Comparison of ENCODE assay signal across 8 mouse cellular contexts in genomic region chr12:76196709-76197054, GRCm38 (mm10). TPM values are rescaled to one million over a fixed set of nuclear protein-coding genes. Genes with fewer than 3 reads are reported as not detected.
A peak's percentile ranks its signal among the peaks of the same experiment; 100 is the strongest.
DNase-seq lines count a peak whose midpoint lies in the region; ATAC-seq and TF ChIP-seq lines count a peak whose summit lies in the region.

No protein-coding gene starts in this region.

- no peak overlapping the region for H3K27ac ChIP-seq in CH12.LX (ENCODE audit: insufficient read depth, low read depth)
- no peak overlapping the region for H3K27ac ChIP-seq in forebrain, embryonic 13.5 days
- no peak overlapping the region for H3K27ac ChIP-seq in liver, embryonic 15.5 days (replicated peaks)
- H3K27ac ChIP-seq in neural tube, embryonic 13.5 days (replicated peaks), result no peak overlapping the region
- peak overlapping the region; percentile 58; the same call in 1 of the 2 replicates for H3K27ac ChIP-seq in testis, adult 2 months (ENCODE audit: control insufficient read depth, insufficient read depth, low read depth, low read length)

- DNase-seq in CH12.LX (ENCODE audit: extremely low read depth), result peak; percentile 76
- peak; percentile 74 for DNase-seq in c-Kit-positive CD71-positive TER-119-positive erythroid progenitor cells, embryonic 14.5 days (ENCODE audit: low spot score)
- peak; percentile 82 to 87 for DNase-seq in heart, postnatal 10 days
- DNase-seq in kidney, postnatal 4 days, result peak; percentile 77 to 84

- peak; percentile 54 for TF ChIP-seq RAD21 in CH12.LX (IDR thresholded peaks at IDR 0.05; ENCODE audit: low read depth, low read length)

- dilution Hi-C loops in CH12.LX (cut with MboI; ENCODE audit: extremely low pct_ligation_motif_present, extremely low pct_unique_long_range_greater_than_20kb, low sequenced_read_pairs), result no loop called here

- peaks cover 0 to 16% of the 10 kb centered on the region in 2 experiments; a peak in 2 of 4 replicates for H3K4me1 ChIP-seq in CH12.LX (ENCODE audit: control insufficient read depth in 1 of 2, insufficient read depth in 2 of 2)
- peaks cover 16% of the 10 kb centered on the region for H3K4me1 ChIP-seq in forebrain, embryonic 13.5 days
- H3K4me1 ChIP-seq in liver, embryonic 15.5 days (replicated peaks), result peaks cover 14% of the 10 kb centered on the region
- H3K4me1 ChIP-seq in neural tube, embryonic 13.5 days (replicated peaks), result peaks cover 14% of the 10 kb centered on the region
- H3K4me1 ChIP-seq in testis, adult 2 months (ENCODE audit: control insufficient read depth, insufficient read depth, low read length), result peaks cover 16% of the 10 kb centered on the region

- in situ Hi-C loops in CH12.LX (cut with MboI; ENCODE audit: low pct_ligation_motif_present, low pct_unique_long_range_greater_than_20kb, low sequenced_read_pairs), result loop anchor here (5.0 to 25.0 kb wide), 2 partner anchors 131 to 409 kb away; no protein-coding TSS in a partner anchor

- peak; percentile 72 to 89 for TF ChIP-seq CTCF in CH12.LX (conservative IDR thresholded peaks at IDR 0.05 in 1 of 2, IDR thresholded peaks at IDR 0.05 in 1 of 2; ENCODE audit: low read depth in 2 of 2, low read length in 2 of 2)
- TF ChIP-seq CTCF in testis, adult 2 months (IDR thresholded peaks at IDR 0.05; ENCODE audit: control insufficient read depth, insufficient read depth, insufficient replicate concordance, low read depth, low read length), result 0 out of 2 replicates have a peak, but pooled peaks have one; percentile 26

- 5% methylated on average over 6 of the region's 6 CpGs for WGBS in forebrain, embryonic 13.5 days
- 10% methylated on average over 6 of the region's 6 CpGs for WGBS in liver, embryonic 15.5 days (ENCODE audit: insufficient replicate concordance)
- 10% methylated on average over 6 of the region's 6 CpGs for WGBS in neural tube, embryonic 13.5 days

- intact Hi-C loops in heart, postnatal 10 days (cut with DNase I), result loop anchor here (5.0 kb wide), 1 partner anchor 146 kb away; no protein-coding TSS in a partner anchor

- H3K4me3 ChIP-seq in CH12.LX (replicated peaks in 1 of 3; ENCODE audit: low read depth in 2 of 3, low read length in 2 of 3, poor library complexity in 1 of 3), result peak overlapping the region in 1 of 3 experiments; percentile 37
- peak overlapping the region; percentile 40 for H3K4me3 ChIP-seq in forebrain, embryonic 13.5 days
- H3K4me3 ChIP-seq in liver, embryonic 15.5 days (replicated peaks), result peak overlapping the region; percentile 42
- H3K4me3 ChIP-seq in neural tube, embryonic 13.5 days, result peak overlapping the region; percentile 35
- peak overlapping the region; percentile 29; the same call in 1 of the 2 replicates for H3K4me3 ChIP-seq in testis, adult 2 months (ENCODE audit: control insufficient read depth, low read depth, low read length)

- peak; percentile 79 for ATAC-seq in forebrain, embryonic 13.5 days
- peak; percentile 51 for ATAC-seq in liver, embryonic 15.5 days (ENCODE audit: insufficient read depth)
- peak; percentile 71 for ATAC-seq in neural tube, embryonic 13.5 days (ENCODE audit: low read depth)

- peak overlapping the region; percentile 27; the same call in 1 of the 2 replicates for H3K9ac ChIP-seq in CH12.LX (ENCODE audit: insufficient read depth, low read depth)
- peak overlapping the region; percentile 58 for H3K9ac ChIP-seq in forebrain, embryonic 13.5 days
- H3K9ac ChIP-seq in liver, embryonic 15.5 days, result no peak overlapping the region
- H3K9ac ChIP-seq in neural tube, embryonic 13.5 days, result peak overlapping the region; percentile 51

- no peak for TF ChIP-seq POLR2A in CH12.LX (IDR thresholded peaks at IDR 0.05; ENCODE audit: low read depth, low read length)
- no peak for TF ChIP-seq POLR2A in testis, adult 2 months (IDR thresholded peaks at IDR 0.05; ENCODE audit: control insufficient read depth, low read depth, low read length)

- no peaks in the 10 kb centered on the region for H3K79me2 ChIP-seq in CH12.LX (replicated peaks; ENCODE audit: control insufficient read depth, extremely low read depth, insufficient read depth, poor library complexity, severe bottlenecking)

- no peaks in the 10 kb centered on the region for H3K36me3 ChIP-seq in CH12.LX (replicated peaks in 1 of 2; ENCODE audit: control insufficient read depth in 1 of 2, insufficient read depth in 1 of 2, low read length in 1 of 2)
- no peaks in the 10 kb centered on the region for H3K36me3 ChIP-seq in forebrain, embryonic 13.5 days (ENCODE audit: poor library complexity, severe bottlenecking)
- H3K36me3 ChIP-seq in liver, embryonic 15.5 days (replicated peaks), result no peaks in the 10 kb centered on the region
- H3K36me3 ChIP-seq in neural tube, embryonic 13.5 days, result no peaks in the 10 kb centered on the region
- no peaks in the 10 kb centered on the region for H3K36me3 ChIP-seq in testis, adult 2 months (ENCODE audit: control insufficient read depth, insufficient read depth, low read length)

- peaks cover 3% of the 10 kb centered on the region for H3K27me3 ChIP-seq in CH12.LX (replicated peaks)
- peaks cover 15% of the 10 kb centered on the region for H3K27me3 ChIP-seq in forebrain, embryonic 13.5 days
- H3K27me3 ChIP-seq in liver, embryonic 15.5 days, result peaks cover 4% of the 10 kb centered on the region
- peaks cover 8% of the 10 kb centered on the region for H3K27me3 ChIP-seq in neural tube, embryonic 13.5 days
- H3K27me3 ChIP-seq in testis, adult 2 months (ENCODE audit: control insufficient read depth, insufficient read depth, low read length), result no peaks in the 10 kb centered on the region

- no peak for TF ChIP-seq EP300 in CH12.LX (IDR thresholded peaks at IDR 0.05; ENCODE audit: low read length)

- peak overlapping the region; percentile 98 for H3K4me2 ChIP-seq in CH12.LX (ENCODE audit: insufficient read depth, low read depth, poor library complexity, severe bottlenecking)
- peak overlapping the region; percentile 87 for H3K4me2 ChIP-seq in forebrain, embryonic 13.5 days
- peak overlapping the region; percentile 75 for H3K4me2 ChIP-seq in liver, embryonic 15.5 days
- peak overlapping the region; percentile 80 for H3K4me2 ChIP-seq in neural tube, embryonic 13.5 days

- no peaks in the 10 kb centered on the region for H3K9me3 ChIP-seq in CH12.LX (replicated peaks; ENCODE audit: low read length)
- no peaks in the 10 kb centered on the region for H3K9me3 ChIP-seq in forebrain, embryonic 13.5 days (replicated peaks)
- no peaks in the 10 kb centered on the region for H3K9me3 ChIP-seq in liver, embryonic 15.5 days (replicated peaks)
- H3K9me3 ChIP-seq in neural tube, embryonic 13.5 days, result no peaks in the 10 kb centered on the region

TF ChIP-seq in CH12.LX, 34 proteins besides CTCF, POLR2A, EP300 and RAD21:
- TF ChIP-seq POLR2AphosphoS2 (IDR thresholded peaks at IDR 0.05; ENCODE audit: low read depth, low read length) (no peak), SMC3 (IDR thresholded peaks at IDR 0.05; ENCODE audit: low read depth, low read length) (peak; percentile 53), TCF12 (IDR thresholded peaks at IDR 0.05; ENCODE audit: low read depth, low read length) (0 out of 2 replicates have a peak, but pooled peaks have one; percentile 19), MAFK (IDR thresholded peaks at IDR 0.05; ENCODE audit: insufficient replicate concordance, low read length) (no peak), MAZ (IDR thresholded peaks at IDR 0.05; ENCODE audit: low read depth, low read length) (0 out of 2 replicates have a peak, but pooled peaks have one; percentile 15), ZNF384 (IDR thresholded peaks at IDR 0.05; ENCODE audit: low read depth, low read length) (no peak)

RNA-seq across cellular contexts. Expression of gene Esr2, which starts 19.6 kb away (rescaled TPM):
- total RNA-seq in CH12.LX (2012; rRNA removed) (0.04 TPM in 2 replicates), CH12.LX (2014; rRNA removed) (not detected in 2 replicates)
- polyA plus RNA-seq in CH12.LX (2012; ENCODE audit: insufficient read length, low read depth), result not detected in 2 replicates
- polyA plus RNA-seq in forebrain, embryonic 13.5 days (2015; fragmentation: Nextera tagmentation; extraction: Ambion mirVana), result 0.05 and 0.12 TPM in 2 replicates
- under 1 TPM in 1 of 2 experiments, not detected in 1; 0.10 TPM for total RNA-seq in heart, postnatal 10 days (2021)
- polyA plus RNA-seq in liver, embryonic 15.5 days (2015; fragmentation: Nextera tagmentation; extraction: Ambion mirVana), result 0.02 TPM in 1 of 2 replicates, not detected in the other
- polyA plus RNA-seq in neural tube, embryonic 13.5 days (2015; fragmentation: Nextera tagmentation; extraction: Ambion mirVana), result 0.10 and 0.27 TPM in 2 replicates
- polyA plus RNA-seq in testis, adult 2 months (2012; rRNA removed), result 0.19 and 0.28 TPM in 2 replicates

RNA-seq across cellular contexts. Expression of gene Tex21, which starts 49.9 kb away (rescaled TPM):
- total RNA-seq in CH12.LX (2012; rRNA removed), result 0.25 and 0.42 TPM in 2 replicates
- 0.11 TPM in 1 of 2 replicates, not detected in the other for total RNA-seq in CH12.LX (2014; rRNA removed)
- 0.15 and 0.29 TPM in 2 replicates for polyA plus RNA-seq in CH12.LX (2012; ENCODE audit: insufficient read length, low read depth)
- not detected in 2 replicates for polyA plus RNA-seq in forebrain, embryonic 13.5 days (2015; fragmentation: Nextera tagmentation; extraction: Ambion mirVana)
- not detected for total RNA-seq in heart, postnatal 10 days (2021)
- 0.12 TPM in 1 of 2 replicates, not detected in the other for polyA plus RNA-seq in liver, embryonic 15.5 days (2015; fragmentation: Nextera tagmentation; extraction: Ambion mirVana)
- polyA plus RNA-seq in neural tube, embryonic 13.5 days (2015; fragmentation: Nextera tagmentation; extraction: Ambion mirVana), result not detected in 2 replicates
- polyA plus RNA-seq in testis, adult 2 months (2012; rRNA removed), result 59.9 and 60.2 TPM in 2 replicates

RNA-seq across cellular contexts. Expression of gene Mthfd1, which starts 58.4 kb away (rescaled TPM):
- total RNA-seq in CH12.LX (2012; rRNA removed) (110 and 144 TPM in 2 replicates), CH12.LX (2014; rRNA removed) (112 and 126 TPM in 2 replicates)
- polyA plus RNA-seq in CH12.LX (2012; ENCODE audit: insufficient read length, low read depth), result 133 and 140 TPM in 2 replicates
- 48.0 and 53.6 TPM in 2 replicates for polyA plus RNA-seq in forebrain, embryonic 13.5 days (2015; fragmentation: Nextera tagmentation; extraction: Ambion mirVana)
- 10 to 100 TPM; 29.9 to 31.1 TPM for total RNA-seq in heart, postnatal 10 days (2021)
- 94.7 and 101 TPM in 2 replicates for polyA plus RNA-seq in liver, embryonic 15.5 days (2015; fragmentation: Nextera tagmentation; extraction: Ambion mirVana)
- polyA plus RNA-seq in neural tube, embryonic 13.5 days (2015; fragmentation: Nextera tagmentation; extraction: Ambion mirVana), result 23.1 and 25.5 TPM in 2 replicates
- polyA plus RNA-seq in testis, adult 2 months (2012; rRNA removed), result 6.1 and 7.5 TPM in 2 replicates

Comparison
In these comparisons a context has a peak if more than half of its experiments do, and no peak if none do; other contexts are left out.
1. RNA of gene Tex21, which starts 49.9 kb away (polyA plus RNA-seq): 59.9 to 60.2 TPM in testis, adult 2 months; 0.15 to 0.29 TPM in CH12.LX, 0.12 TPM in liver, embryonic 15.5 days, not detected in neural tube, embryonic 13.5 days and not detected in forebrain, embryonic 13.5 days; every median in the first group is over 10 times any median in the second.
2. Peak in every context shown above with its lines, with median percentiles within 50 percentile points of each other: DNase-seq, H3K4me2 ChIP-seq and ATAC-seq.